Mouse (Mus musculus) ZHBTc4 (cell line): ENCODE measurements at regions not wholly inside any gene's neighbourhood (a gene's known extent, or its start where the extent isn't known, plus 50 kb on each side); places are given as distances from the start of the nearest gene placed in this dataset.

Source experiments
- DNase-seq: peaks from one replicate; pipeline ENCODE4 v3.0.0-alpha.2; 2011; ENCODE audit warnings: low read depth, low spot score

- DNase-seq = no peak
Measured at GRCm38 (mm10) chr15:5414401-5414800, 170.4 kb upstream of the Ptger4 start.

GRCm38 (mm10) chr15:5416031-5416430 lies 172.0 kb upstream of the Ptger4 start:
- no peak for DNase-seq

GRCm38 (mm10) chr15:5426641-5427040 lies 182.7 kb upstream of the Ptger4 start:
- no peak for DNase-seq

GRCm38 (mm10) chr15:5427319-5428048 lies 183.5 kb upstream of the Ptger4 start:
- no peak for DNase-seq

- DNase-seq = no peak
Measured at GRCm38 (mm10) chr15:5432018-5432417, 188.0 kb upstream of the Ptger4 start.

GRCm38 (mm10) chr15:5437020-5437419 lies 193.0 kb upstream of the Ptger4 start:
- no peak for DNase-seq

- no peak for DNase-seq
Measured at GRCm38 (mm10) chr15:5446040-5446755, 202.2 kb upstream of the Ptger4 start.

GRCm38 (mm10) chr15:5446756-5447314 lies 202.8 kb upstream of the Ptger4 start:
- no peak for DNase-seq

GRCm38 (mm10) chr15:5447707-5448496 lies 203.9 kb upstream of the Ptger4 start:
- no peak for DNase-seq

- DNase-seq = no peak
Measured at GRCm38 (mm10) chr15:5459083-5459482, 215.1 kb upstream of the Ptger4 start.

GRCm38 (mm10) chr15:5459580-5459979 lies 215.6 kb upstream of the Ptger4 start:
- no peak for DNase-seq

GRCm38 (mm10) chr15:5462651-5463050 lies 218.7 kb upstream of the Ptger4 start:
- DNase-seq = no peak

GRCm38 (mm10) chr15:5464732-5465131 lies 220.7 kb upstream of the Ptger4 start:
- no peak for DNase-seq

GRCm38 (mm10) chr15:5468535-5469073 lies 224.6 kb upstream of the Ptger4 start:
- DNase-seq = peak; percentile 16

- DNase-seq = no peak
Measured at GRCm38 (mm10) chr15:5475389-5475995, 231.5 kb upstream of the Ptger4 start.

- DNase-seq = no peak
Measured at GRCm38 (mm10) chr15:5493286-5493685, 249.3 kb upstream of the Ptger4 start.

- DNase-seq = no peak
Measured at GRCm38 (mm10) chr15:5495187-5495849, 251.3 kb upstream of the Ptger4 start.

GRCm38 (mm10) chr15:5495954-5496353 lies 252.0 kb upstream of the Ptger4 start:
- no peak for DNase-seq

- no peak for DNase-seq
Measured at GRCm38 (mm10) chr15:5504502-5504901, 260.5 kb upstream of the Ptger4 start.

- no peak for DNase-seq
Measured at GRCm38 (mm10) chr15:5506848-5507544, 263.0 kb upstream of the Ptger4 start.
